Mouse (Mus musculus): Measurements from ENCODE around the gene Smyd3. TPM values are rescaled to one million over a fixed set of nuclear protein-coding genes. Genes with fewer than 3 reads are reported as not detected.

The Smyd3 gene
- polyA plus RNA-seq, 1 experiment from 2014 or later: 11.3 TPM

DNA sequence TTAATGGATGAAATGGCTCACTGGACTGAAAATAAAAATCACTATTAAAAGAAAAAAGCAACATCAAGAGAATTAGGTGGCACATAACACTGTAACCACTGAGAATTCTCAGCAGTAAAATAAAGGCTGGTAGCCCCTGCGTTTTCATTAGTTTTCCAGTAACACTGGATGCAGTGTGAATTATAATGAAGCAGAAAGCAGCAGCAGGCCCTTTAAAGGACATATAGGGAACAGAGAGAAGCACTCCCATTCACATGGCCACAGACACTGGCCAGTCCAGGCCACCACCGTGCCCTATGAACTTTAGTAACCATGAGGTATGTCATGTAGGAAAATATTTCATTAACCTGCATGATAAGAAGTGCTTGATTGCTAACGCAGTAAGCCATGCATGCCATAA lies 178.8 kb downstream of the Smyd3 start:
- H3K4me2 ChIP-seq (replicated peaks; ENCODE audit: low read depth): no peak overlapping the region
- TF ChIP-seq CTCF (IDR thresholded peaks at IDR 0.05; ENCODE audit: low read depth): no peak
- H3K27me3 ChIP-seq (replicated peaks; ENCODE audit: control insufficient read depth, insufficient read depth, low read length): no peaks in the 10 kb centered on the region
- no peak overlapping the region for H3K27ac ChIP-seq (ENCODE audit: low read depth, low read length)
- no peaks in the 10 kb centered on the region for H3K4me1 ChIP-seq (replicated peaks; ENCODE audit: control insufficient read depth, insufficient read depth, low read length)
- H3K4me3 ChIP-seq (ENCODE audit: low read depth, low read length): no peak overlapping the region
- 83% methylated on average over 3 of the region's 3 CpGs for WGBS
- ATAC-seq: no peak
- H3K9ac ChIP-seq (ENCODE audit: low read depth, low read length): no peak overlapping the region
- no peaks in the 10 kb centered on the region for H3K9me3 ChIP-seq (ENCODE audit: control insufficient read depth)
- H3K36me3 ChIP-seq (ENCODE audit: control insufficient read depth, insufficient read depth): no peaks in the 10 kb centered on the region

DNA sequence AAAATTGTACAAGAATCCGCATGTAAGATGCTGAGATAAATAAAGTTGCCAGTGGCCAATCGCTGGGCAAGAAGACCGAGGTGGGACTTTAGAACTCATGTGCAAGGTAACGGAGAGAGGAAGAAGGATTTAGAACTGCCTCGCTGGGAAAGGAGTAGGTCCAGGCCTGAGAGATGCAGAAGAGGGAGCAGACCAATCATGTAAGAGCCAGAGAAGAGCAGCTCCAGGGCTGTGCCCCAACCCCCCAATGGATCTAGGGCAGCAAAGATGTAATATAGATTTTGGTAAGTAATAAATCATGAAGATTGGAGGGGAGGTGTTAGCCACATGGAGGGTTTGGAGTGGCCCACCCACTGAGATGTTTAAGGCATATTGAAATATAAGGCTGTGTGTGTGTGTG lies 180.3 kb downstream of the Smyd3 start:
- Histone ChIP-seq H3K27me3 (replicated peaks; ENCODE audit: control insufficient read depth, insufficient read depth, low read length) (no peaks in the 10 kb centered on the region), H3K9ac (ENCODE audit: low read depth, low read length) (no peak overlapping the region), H3K4me2 (replicated peaks; ENCODE audit: low read depth) (no peak overlapping the region), H3K9me3 (ENCODE audit: control insufficient read depth) (no peaks in the 10 kb centered on the region), H3K27ac (ENCODE audit: low read depth, low read length) (no peak overlapping the region), H3K4me1 (replicated peaks; ENCODE audit: control insufficient read depth, insufficient read depth, low read length) (no peaks in the 10 kb centered on the region), H3K36me3 (ENCODE audit: control insufficient read depth, insufficient read depth) (no peaks in the 10 kb centered on the region), H3K4me3 (ENCODE audit: low read depth, low read length) (no peak overlapping the region)
- 87% methylated on average over 5 of the region's 5 CpGs for WGBS
- no peak for TF ChIP-seq CTCF (IDR thresholded peaks at IDR 0.05; ENCODE audit: low read depth)
- no peak for ATAC-seq

DNA sequence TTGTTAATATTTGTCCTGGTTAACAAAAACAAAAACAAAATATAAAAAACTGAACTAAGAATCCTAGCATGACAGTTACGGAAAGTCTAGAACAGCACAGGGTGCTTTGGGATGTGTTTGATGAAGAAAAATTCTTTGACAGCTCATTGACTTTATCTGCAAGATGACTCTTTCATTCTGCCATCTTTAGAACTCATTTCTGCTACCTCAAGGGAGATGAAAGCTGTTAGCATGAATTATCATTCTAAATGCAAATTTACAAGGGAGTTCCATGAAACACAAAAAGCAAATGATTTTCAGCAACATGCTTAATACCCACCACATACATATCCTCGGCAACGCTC lies 190.9 kb downstream of the Smyd3 start:
- H3K9me3 ChIP-seq (ENCODE audit: control insufficient read depth): no peaks in the 10 kb centered on the region
- no peak for TF ChIP-seq CTCF (IDR thresholded peaks at IDR 0.05; ENCODE audit: low read depth)
- no peaks in the 10 kb centered on the region for H3K36me3 ChIP-seq (ENCODE audit: control insufficient read depth, insufficient read depth)
- no peaks in the 10 kb centered on the region for H3K4me1 ChIP-seq (replicated peaks; ENCODE audit: control insufficient read depth, insufficient read depth, low read length)
- no peaks in the 10 kb centered on the region for H3K27me3 ChIP-seq (replicated peaks; ENCODE audit: control insufficient read depth, insufficient read depth, low read length)
- H3K27ac ChIP-seq (ENCODE audit: low read depth, low read length): no peak overlapping the region
- H3K9ac ChIP-seq (ENCODE audit: low read depth, low read length): no peak overlapping the region
- H3K4me3 ChIP-seq (ENCODE audit: low read depth, low read length): no peak overlapping the region
- ATAC-seq: no peak
- WGBS: 91% methylated on average over 3 of the region's 3 CpGs
- no peak overlapping the region for H3K4me2 ChIP-seq (replicated peaks; ENCODE audit: low read depth)

DNA sequence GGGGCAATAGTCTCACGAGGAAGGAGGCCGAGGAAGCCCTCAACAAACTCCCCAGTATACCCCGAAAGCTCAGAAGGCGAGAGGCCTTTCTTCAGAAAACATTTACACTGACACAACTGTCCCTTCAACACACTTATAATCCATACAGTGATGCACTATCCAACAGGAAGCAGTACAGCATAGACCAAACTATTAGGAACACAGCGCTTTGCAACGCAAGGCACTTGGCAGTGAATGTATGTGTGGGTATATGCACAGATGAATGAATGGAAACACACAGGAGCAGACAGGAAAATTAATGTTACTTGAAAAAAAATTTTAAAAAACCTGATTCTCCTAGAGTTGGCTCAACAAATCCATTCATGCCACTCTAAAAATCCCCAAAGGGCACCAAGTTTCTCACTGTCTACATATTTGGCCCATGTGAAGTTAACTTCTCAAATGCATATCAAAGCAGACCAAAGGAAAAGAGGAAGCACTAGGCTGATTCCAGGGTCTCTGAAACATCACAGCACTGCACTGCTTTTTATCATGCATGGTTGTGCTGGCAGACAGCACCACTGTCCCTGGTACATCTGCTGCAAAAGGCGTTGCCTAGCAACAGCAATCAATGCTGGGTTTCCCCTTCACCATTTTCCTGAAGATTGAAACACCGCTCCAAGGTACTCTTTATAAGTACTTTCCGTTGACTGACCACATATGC lies 191.4 kb downstream of the Smyd3 start:
- no peak overlapping the region for H3K4me2 ChIP-seq (replicated peaks; ENCODE audit: low read depth)
- no peak for TF ChIP-seq CTCF (IDR thresholded peaks at IDR 0.05; ENCODE audit: low read depth)

DNA sequence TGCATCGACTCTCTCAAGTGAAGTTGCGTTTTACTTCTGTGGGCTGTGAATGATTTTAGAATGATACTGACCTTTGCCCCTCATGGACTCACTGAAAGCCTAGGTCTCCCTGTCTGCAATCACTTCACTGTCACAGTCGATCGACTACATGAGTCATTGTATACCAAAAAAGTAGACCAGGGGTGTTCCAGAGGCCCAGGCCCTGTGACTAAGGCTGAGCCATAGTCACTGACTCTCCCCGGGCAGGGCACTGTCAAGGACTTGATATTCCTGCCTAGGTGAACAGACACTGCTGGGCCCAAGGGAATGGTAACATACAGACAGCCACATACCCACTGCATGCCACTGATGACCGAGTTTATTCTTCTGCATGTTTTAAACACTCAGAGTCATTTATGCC lies 193.6 kb downstream of the Smyd3 start:
- no peak for ATAC-seq
- TF ChIP-seq CTCF (IDR thresholded peaks at IDR 0.05; ENCODE audit: low read depth): no peak
- WGBS: 71% methylated on average over 6 of the region's 6 CpGs

More for the DNA sequence above, 191.4 kb downstream of the Smyd3 start:
- H3K36me3 ChIP-seq (ENCODE audit: control insufficient read depth, insufficient read depth): no peaks in the 10 kb centered on the region
- WGBS: 90% methylated on average over 9 of the region's 9 CpGs
- H3K4me3 ChIP-seq (ENCODE audit: low read depth, low read length): no peak overlapping the region
- no peak overlapping the region for H3K27ac ChIP-seq (ENCODE audit: low read depth, low read length)
- H3K9ac ChIP-seq (ENCODE audit: low read depth, low read length): no peak overlapping the region
- no peaks in the 10 kb centered on the region for H3K9me3 ChIP-seq (ENCODE audit: control insufficient read depth)
- H3K27me3 ChIP-seq (replicated peaks; ENCODE audit: control insufficient read depth, insufficient read depth, low read length): no peaks in the 10 kb centered on the region
- ATAC-seq: no peak
- no peaks in the 10 kb centered on the region for H3K4me1 ChIP-seq (replicated peaks; ENCODE audit: control insufficient read depth, insufficient read depth, low read length)

DNA sequence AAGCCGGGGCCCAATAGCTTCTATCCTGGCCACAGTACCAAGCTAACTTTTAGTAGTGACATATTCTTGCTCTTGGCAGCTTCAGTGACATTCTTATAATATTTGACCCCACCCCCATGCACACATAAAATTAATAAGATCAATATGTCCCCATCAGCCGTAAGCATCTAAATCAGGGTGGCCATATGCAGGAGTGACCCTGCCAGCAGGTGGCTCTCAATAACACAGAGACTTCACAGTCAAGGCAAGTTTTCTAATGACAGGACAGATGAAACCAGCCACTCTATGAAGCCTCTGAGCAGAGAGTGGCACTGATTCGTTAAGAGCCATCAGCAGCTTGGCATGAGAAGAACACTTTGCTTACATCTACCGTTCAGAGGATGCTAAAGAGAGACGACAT lies 204.2 kb downstream of the Smyd3 start:
- Histone ChIP-seq H3K27me3 (replicated peaks; ENCODE audit: control insufficient read depth, insufficient read depth, low read length) (no peaks in the 10 kb centered on the region), H3K4me1 (replicated peaks; ENCODE audit: control insufficient read depth, insufficient read depth, low read length) (no peaks in the 10 kb centered on the region), H3K9ac (ENCODE audit: low read depth, low read length) (no peak overlapping the region), H3K4me3 (ENCODE audit: low read depth, low read length) (no peak overlapping the region), H3K4me2 (replicated peaks; ENCODE audit: low read depth) (no peak overlapping the region), H3K9me3 (ENCODE audit: control insufficient read depth) (no peaks in the 10 kb centered on the region), H3K36me3 (ENCODE audit: control insufficient read depth, insufficient read depth) (no peaks in the 10 kb centered on the region), H3K27ac (ENCODE audit: low read depth, low read length) (no peak overlapping the region)
- 77% methylated on average over 5 of the region's 5 CpGs for WGBS
- peak; percentile 42 for TF ChIP-seq CTCF (IDR thresholded peaks at IDR 0.05; ENCODE audit: low read depth)
- ATAC-seq: no peak

More for the DNA sequence above, 193.6 kb downstream of the Smyd3 start:
- no peak overlapping the region for H3K4me3 ChIP-seq (ENCODE audit: low read depth, low read length)
- H3K9me3 ChIP-seq (ENCODE audit: control insufficient read depth): no peaks in the 10 kb centered on the region
- no peaks in the 10 kb centered on the region for H3K27me3 ChIP-seq (replicated peaks; ENCODE audit: control insufficient read depth, insufficient read depth, low read length)
- no peak overlapping the region for H3K9ac ChIP-seq (ENCODE audit: low read depth, low read length)
- no peaks in the 10 kb centered on the region for H3K4me1 ChIP-seq (replicated peaks; ENCODE audit: control insufficient read depth, insufficient read depth, low read length)
- H3K4me2 ChIP-seq (replicated peaks; ENCODE audit: low read depth): no peak overlapping the region
- no peak overlapping the region for H3K27ac ChIP-seq (ENCODE audit: low read depth, low read length)
- H3K36me3 ChIP-seq (ENCODE audit: control insufficient read depth, insufficient read depth): no peaks in the 10 kb centered on the region

DNA sequence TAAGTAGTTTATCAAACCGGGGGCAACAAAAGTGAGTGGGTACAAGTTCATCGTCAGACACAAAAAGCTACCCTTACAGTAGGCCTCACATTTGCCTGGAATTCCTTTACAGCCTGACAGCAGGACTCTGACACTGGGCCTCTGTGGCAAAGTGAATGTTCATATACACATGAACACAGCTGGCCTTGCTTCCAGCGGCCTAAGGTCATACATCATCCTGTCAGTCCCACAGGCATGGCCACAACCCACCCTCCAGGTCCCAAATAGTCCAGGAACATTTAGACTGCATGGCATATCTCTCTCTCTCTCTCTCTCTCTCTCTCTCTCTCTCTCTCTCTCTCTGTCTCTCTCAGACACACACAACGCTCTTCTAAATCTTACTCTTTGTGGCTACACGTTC lies 208.4 kb downstream of the Smyd3 start:
- Histone ChIP-seq H3K27me3 (replicated peaks; ENCODE audit: control insufficient read depth, insufficient read depth, low read length) (no peaks in the 10 kb centered on the region), H3K27ac (ENCODE audit: low read depth, low read length) (no peak overlapping the region), H3K36me3 (ENCODE audit: control insufficient read depth, insufficient read depth) (no peaks in the 10 kb centered on the region), H3K4me3 (ENCODE audit: low read depth, low read length) (no peak overlapping the region), H3K9ac (ENCODE audit: low read depth, low read length) (no peak overlapping the region), H3K4me2 (replicated peaks; ENCODE audit: low read depth) (no peak overlapping the region), H3K9me3 (ENCODE audit: control insufficient read depth) (no peaks in the 10 kb centered on the region), H3K4me1 (replicated peaks; ENCODE audit: control insufficient read depth, insufficient read depth, low read length) (no peaks in the 10 kb centered on the region)
- WGBS: 56% methylated on average over 5 of the region's 5 CpGs
- no peak for TF ChIP-seq CTCF (IDR thresholded peaks at IDR 0.05; ENCODE audit: low read depth)
- no peak for ATAC-seq

Data from intestine, postnatal 0 days (tissue).